Mouse (Mus musculus): ENCODE measurements at regions not wholly inside any gene's neighbourhood (a gene's known extent, or its start where the extent isn't known, plus 50 kb on each side); places are given as distances from the start of the nearest gene placed in this dataset.
"Not testable (repeated sequence)": the region's sequence is repeated elsewhere in the genome, so short reads cannot be mapped to it uniquely, and the experiment has no call there.

DNA sequence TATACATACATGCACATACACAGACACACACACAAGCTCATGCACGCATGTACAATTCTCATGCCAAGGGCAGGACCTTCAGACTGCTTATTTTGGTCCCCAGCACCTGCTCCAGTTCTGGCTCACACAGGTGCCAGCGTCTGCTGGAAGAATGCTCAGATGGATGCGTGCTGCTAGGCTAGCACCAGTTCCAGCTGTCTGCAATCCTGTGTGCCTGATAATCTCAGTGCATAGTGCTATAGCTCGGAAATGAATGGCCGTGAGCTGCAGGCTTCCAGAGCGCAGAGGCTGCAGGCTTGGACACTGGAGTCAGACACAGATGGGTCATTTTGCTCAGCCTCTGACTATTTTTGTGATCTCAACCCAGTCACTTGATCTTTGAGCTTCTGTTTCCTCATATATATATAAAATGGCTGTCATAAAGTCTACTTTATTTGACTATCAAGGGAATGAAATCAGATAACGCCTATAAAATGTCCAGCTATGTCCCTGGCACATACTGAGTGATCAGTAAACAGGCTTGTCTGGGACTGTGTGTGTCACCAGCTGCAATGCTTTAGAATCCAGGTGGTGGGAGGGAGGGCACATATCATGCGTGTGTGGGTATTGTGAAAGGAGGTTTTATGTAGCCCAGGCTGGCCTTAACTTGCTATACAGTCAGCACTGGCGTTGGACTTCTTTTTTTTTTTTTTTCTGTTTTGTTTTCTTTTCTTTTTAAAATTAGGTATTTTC lies 91.7 kb upstream of the Eif4g2 start:
- DNase-seq (ENCODE audit: low spot score), result no peak

GRCm38 (mm10) chr7:111172061-111172460 lies 89.2 kb upstream of the Eif4g2 start:
- DNase-seq (ENCODE audit: low spot score), result no peak

DNA sequence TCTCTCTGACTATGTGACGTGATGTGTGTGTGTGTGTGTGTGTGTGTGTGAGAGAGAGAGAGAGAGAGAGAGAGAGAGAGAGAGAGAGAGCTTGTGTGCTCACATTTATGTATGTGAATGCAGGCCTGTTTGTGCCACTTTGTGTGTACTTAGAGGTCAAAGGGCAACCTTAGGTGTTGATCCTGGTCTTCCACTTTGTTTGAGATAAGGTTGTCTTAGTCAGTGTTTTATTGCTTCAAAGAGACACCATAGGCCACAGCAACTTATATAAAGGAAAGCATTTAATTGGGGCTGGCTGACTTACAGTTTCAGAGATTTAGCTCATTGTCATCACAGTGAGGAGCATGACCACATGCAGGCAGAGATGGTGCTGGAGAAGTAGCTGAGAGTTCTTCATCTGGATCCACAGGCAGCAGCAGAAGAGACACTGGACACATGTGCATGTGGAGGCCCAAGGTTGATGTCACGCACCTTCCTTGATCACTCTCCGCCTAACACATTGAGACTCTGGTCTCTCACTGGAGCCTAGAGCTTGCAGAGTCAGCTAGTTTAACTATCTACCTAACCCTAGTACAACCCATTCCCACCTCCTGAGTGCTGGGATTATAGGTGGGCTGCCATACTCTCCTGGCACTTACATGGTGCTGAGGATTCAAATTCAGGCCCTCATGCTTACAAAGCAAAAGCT lies 85.9 kb upstream of the Eif4g2 start:
- not testable (repeated sequence) for DNase-seq (ENCODE audit: low spot score)

GRCm38 (mm10) chr7:111164994-111165393 lies 82.2 kb upstream of the Eif4g2 start:
- no peak for DNase-seq (ENCODE audit: low spot score)

GRCm38 (mm10) chr7:111164276-111164675 lies 81.4 kb upstream of the Eif4g2 start:
- no peak for DNase-seq (ENCODE audit: low spot score)

DNA sequence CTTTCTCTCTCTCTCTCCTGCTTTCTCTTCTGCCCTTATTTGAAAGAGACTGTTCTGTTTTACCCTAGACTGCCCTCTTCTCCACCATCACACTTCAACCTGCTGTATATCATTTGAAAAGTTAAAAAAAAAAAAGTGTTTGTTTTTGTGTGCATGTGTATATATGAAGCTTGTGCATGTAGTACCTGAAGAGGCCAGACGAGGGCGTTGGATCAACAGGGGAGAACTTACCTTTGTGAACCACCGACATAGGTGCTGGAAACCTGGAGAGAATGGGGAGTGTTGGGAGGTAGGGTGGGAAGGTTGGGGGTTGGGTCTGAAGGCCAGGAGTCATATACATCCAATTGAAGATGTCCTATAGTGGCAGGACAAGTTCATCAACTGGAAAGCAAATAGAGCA lies 81.0 kb upstream of the Eif4g2 start:
- DNase-seq (ENCODE audit: low spot score), result no peak

GRCm38 (mm10) chr7:111163321-111163720 lies 80.5 kb upstream of the Eif4g2 start:
- no peak for DNase-seq (ENCODE audit: low spot score)

- no peak for DNase-seq (ENCODE audit: low spot score)
Observed at GRCm38 (mm10) chr7:111158791-111159286, 76.0 kb upstream of the Eif4g2 start.

- no peak for DNase-seq (ENCODE audit: low spot score)
Observed at GRCm38 (mm10) chr7:111157754-111158325, 75.0 kb upstream of the Eif4g2 start.

DNA sequence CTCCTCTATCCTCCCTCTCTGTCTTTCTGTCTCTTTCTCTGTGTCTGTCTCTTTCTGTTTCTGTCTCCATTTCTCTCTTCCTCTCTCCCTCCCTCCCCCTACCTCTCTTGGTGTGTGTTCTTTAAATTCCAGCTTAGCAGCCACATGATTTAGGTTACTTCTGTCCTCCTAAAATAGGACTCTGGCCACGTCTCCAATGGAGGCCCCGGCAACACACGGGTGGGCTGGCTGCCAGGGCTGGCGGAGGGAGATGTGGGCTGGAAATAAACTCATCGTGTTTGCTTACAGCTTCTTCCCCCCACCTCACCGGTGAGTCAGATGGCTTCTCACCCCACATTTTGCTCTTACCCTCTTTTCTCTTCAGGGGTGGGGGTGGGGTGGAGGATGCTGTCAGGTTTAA lies 74.5 kb upstream of the Eif4g2 start:
- DNase-seq (ENCODE audit: low spot score), result no peak

GRCm38 (mm10) chr7:111156472-111157231 lies 73.8 kb upstream of the Eif4g2 start:
- DNase-seq (ENCODE audit: low spot score), result no peak

GRCm38 (mm10) chr7:111155995-111156394 lies 73.2 kb upstream of the Eif4g2 start:
- no peak for DNase-seq (ENCODE audit: low spot score)

DNA sequence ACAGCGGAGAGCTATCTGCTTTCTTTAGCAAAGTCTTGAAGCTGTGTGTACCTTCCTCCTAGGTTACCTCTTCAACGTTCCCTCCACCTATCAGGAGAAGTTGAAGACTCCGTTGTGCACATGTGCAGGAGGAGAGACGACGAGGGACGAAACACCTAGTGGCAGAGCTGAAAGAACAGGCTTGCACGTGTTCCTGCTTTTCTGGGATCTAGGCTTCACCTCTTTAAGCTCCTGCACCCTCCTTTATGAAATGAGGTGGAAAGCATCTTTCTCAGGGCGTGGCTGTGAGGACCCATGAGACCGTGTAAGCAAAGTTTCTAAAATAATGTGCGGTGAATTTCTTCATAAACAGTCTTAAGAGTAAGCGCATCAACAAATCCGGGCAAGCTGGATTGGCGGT lies 71.4 kb upstream of the Eif4g2 start:
- DNase-seq (ENCODE audit: low spot score), result no peak

DNA sequence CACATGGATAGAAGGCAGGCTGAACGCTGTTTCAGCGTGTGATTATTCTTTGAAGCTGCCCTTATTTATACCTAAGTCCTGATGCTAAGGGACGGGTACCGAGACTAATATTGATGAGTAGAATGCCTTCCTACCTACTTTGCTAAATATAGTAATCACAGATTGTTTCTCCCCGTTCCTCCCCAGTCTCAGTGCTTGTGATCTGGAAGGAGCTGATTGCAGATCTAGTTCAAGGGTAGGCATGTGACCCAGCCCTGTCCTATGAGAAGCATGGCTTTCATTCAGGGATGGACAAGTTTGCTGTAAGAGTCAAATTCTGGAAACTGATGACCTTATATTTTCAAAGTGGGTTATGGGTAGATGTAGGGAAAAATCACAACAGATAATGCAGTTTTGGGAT lies 67.7 kb upstream of the Eif4g2 start:
- no peak for DNase-seq (ENCODE audit: low spot score)

DNA sequence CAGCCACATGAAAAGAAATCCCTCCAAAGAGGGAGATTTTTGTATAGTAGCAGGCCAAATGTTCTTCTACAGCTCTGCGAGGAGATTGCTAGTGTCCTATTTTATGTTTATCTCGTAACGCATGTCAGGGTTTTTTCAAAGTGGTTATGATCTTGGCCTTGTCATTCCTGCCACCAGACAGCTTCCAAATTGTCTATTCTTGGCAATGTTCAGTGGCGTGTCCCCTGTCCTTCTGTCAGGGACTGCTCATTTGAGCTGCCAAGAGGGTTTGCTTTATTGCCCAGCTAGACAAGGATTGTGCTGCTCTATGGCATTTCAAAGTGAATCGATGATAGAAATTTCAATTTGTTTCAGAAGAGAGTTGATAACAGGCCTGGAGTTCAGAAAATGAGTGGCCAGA lies 67.3 kb upstream of the Eif4g2 start:
- DNase-seq (ENCODE audit: low spot score), result no peak

- DNase-seq (ENCODE audit: low spot score), result no peak
Observed at GRCm38 (mm10) chr7:111147593-111147992, 64.8 kb upstream of the Eif4g2 start.

GRCm38 (mm10) chr7:111146670-111147069 lies 63.8 kb upstream of the Eif4g2 start:
- DNase-seq (ENCODE audit: low spot score), result no peak

- no peak for DNase-seq (ENCODE audit: low spot score)
Observed at GRCm38 (mm10) chr7:111144216-111144615, 61.4 kb upstream of the Eif4g2 start.

DNA sequence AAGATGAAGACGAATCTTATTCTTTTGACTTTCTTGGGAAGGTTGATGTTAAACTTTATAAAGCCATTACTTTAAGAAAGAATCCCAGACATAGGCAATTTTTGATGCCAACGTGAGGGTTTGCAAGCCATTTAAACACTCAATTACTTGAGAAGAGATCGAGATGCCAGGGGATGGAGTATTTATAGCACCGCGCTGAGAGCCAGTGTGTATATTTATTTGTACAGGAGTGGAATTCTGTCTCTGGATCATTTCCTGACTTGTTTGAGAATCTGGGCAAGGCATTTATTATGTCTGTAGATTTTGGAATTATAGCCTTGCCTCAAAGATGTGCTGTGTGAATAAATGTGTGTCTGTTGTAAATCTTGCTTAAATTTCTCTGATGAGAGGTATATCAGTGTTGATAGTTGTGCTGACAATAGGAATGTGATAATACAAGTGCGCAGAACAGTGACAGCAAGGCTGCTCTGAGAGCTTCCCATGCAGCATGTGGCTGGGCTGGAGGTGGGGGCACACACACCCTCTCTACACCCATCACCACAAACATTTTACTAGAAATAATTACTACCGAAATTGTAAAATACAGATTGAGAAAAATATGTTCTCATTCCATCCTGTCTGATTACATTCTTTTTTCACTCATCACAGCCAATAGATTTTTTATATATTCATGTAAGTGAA lies 58.6 kb upstream of the Eif4g2 start:
- no peak for DNase-seq (ENCODE audit: low spot score)

DNA sequence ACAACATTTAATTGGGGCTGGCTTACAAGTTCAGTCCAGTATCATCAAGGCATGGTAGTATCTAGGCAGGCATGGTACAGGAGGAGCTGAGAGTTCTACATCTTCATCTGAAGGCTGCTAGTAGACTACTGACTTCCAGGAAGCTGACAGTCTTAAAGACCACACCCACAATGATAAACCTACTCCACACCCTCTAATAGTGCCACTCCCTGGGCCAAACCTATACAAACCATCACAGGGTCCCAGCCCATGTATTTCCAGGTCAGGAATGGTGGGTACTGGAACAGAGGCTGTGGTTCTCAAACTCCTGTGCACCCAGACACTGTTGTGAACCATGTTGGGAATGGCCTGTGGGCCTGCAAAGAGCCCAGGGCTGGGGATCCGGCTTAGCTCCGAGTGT lies 55.2 kb upstream of the Eif4g2 start:
- DNase-seq (ENCODE audit: low spot score), result no peak

- no peak for DNase-seq (ENCODE audit: low spot score)
Observed at GRCm38 (mm10) chr7:111136066-111136639, 53.3 kb upstream of the Eif4g2 start.

DNA sequence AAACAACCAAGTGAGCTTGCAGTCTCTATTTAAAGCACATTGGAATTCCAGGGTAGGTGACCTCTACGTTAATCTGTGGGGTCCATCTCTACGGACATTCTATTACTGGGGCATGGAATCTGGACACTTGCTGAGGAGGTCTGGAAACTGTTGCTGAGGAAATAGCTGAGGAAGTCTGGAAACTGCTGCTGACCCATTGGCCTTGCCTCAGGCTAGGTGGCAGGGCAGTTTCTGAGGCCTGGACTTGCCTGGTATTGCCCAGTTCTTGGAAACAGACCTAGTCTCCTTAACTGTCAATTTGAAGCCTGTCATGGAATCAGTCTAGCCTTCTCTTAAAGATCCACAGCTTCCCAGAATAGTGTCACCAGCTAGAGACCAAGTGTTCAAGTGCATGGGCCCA lies 51.7 kb upstream of the Eif4g2 start:
- DNase-seq (ENCODE audit: low spot score), result no peak
